Mouse (Mus musculus): ENCODE data around the gene Gnb3.

Gnb3 gene

GRCm38 (mm10) chr6:124840241-124841167 is at the start of gene Gnb3:
TSS of gene Gnb3 (minus strand) at chr6:124840275.
- no peak for DNase-seq (ENCODE audit: low spot score)

- no peak for DNase-seq (ENCODE audit: low spot score)
Observed at GRCm38 (mm10) chr6:124888555-124889125, 48.6 kb upstream of the Gnb3 start.

- DNase-seq (ENCODE audit: low spot score), result no peak
Observed at GRCm38 (mm10) chr6:124887986-124888385, 47.9 kb upstream of the Gnb3 start, which contains the start of gene Cd4. TSS of gene Cd4 (minus strand) at chr6:124888221.

DNA sequence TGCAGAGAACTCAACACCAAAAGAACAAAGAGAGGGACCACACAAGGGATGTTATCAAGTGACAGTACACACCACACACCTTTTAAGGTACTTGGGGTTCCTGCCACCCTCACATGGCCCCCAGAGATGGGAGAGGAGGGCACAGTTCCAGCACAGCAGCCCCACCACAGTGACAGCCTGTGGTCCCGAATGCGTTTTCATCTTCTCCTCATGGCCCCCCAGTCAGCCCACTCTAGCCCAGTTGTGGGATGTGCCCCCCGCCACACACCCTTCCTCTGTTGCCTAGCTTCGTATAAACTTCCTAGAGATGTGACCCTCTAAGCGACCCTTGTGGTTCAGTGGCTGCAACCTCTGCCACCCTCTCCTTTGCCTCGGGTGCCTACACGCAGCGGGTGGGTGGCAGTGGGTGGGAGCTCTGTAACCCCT is 45.9 kb upstream of the Gnb3 start:
- no peak for DNase-seq (ENCODE audit: low spot score)

DNA sequence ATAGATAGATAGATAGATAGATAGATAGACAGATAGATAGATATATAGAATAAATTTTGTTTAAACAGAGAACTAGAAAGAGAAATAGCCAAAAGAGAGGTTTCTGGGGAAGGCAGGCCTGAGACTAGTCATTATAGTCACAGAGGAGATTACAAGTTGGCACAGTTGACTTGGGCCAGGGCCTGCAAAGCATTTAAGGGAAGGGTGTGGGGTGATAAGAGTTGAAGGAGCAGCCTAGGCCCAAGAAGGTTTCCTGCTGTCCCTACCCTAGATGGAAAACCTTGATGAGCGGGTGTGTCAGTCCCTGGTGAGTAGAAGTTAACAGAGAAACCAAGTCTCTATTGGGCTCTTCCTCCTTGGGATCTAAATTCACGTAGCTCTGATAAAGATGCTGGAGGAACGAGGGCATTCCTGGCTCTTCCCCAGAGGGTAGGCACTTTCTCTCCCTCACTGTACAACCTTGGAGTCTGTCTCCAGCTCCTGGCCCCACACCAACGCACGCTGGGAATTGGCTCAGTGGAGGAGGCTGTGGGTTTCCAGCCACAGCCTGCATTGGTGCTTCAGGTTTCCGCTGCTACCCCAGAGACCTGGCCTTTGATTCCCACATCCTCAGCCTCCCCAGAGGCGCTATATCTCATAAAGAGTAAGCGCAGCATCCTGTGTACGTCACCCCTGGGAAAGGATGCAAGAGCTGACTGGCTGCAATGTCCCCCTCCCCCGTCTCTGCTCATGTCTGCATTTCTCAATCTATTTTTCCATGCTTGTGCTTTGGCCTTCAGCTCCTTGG is 44.8 kb upstream of the Gnb3 start:
- DNase-seq (ENCODE audit: low spot score), result no peak

DNA sequence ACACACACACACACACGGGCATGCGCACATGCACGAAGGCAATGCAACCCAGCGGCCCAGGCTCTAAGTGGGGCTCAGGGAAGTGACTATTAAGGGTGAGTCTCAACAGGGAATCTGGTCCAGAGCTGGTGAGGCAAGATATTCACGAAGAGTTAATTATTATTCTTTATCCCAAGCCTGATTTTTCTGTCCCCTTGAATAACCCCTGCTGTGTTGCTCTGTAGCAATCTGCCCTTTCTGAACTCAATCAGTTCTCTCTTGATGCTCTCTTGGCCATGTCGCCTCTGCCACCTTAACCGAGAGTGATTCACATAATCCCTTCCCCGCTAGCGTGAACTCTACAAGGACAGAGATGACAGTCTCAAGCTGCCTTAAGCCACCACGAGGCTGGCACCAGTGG is 43.3 kb upstream of the Gnb3 start:
- no peak for DNase-seq (ENCODE audit: low spot score)

- DNase-seq (ENCODE audit: low spot score), result no peak
Observed at GRCm38 (mm10) chr6:124881821-124882220, 41.7 kb upstream of the Gnb3 start.

DNA sequence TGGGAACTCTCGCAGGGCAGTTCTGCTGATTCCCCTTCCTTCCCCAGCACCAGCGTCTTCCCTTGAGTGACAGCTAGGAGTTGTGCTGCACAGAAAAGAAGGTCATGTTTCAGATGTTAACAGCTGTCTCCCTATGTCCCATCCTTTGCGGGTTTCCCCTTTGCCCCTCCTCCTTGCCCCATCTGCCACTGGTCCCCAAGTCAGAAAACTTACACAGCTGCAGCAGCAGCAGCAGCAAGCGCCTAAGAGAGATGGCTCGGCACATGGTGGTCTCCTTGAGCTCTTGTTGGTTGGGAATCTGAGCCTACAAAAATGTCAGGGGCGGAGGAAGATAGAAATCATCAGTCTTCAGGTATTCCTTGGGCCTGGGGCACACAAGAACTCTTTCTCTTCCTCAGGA is 39.3 kb upstream of the Gnb3 start:
- DNase-seq (ENCODE audit: low spot score), result no peak

DNA sequence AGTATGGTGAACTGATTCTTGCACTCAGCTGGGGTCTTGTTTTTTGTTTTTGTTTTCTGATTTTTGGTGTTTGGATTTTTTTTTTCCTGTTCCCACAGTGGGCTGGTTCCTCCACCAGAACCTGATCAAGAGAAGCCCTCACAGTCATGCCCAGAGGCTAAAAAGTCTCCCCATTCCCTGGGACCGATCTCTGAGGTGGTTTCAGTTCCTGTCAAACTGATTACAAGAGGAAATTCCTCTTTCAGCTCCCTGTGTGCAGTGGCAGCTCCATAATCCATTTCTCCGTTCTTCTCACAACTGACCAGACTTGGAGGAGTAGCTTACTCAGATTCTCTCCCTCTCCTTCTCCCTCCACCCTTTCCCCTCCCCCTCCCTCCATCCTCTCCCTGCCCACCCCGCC is 34.3 kb upstream of the Gnb3 start:
- no peak for DNase-seq (ENCODE audit: low spot score)

GRCm38 (mm10) chr6:124866560-124866959 is 26.5 kb upstream of the Gnb3 start:
- no peak for DNase-seq (ENCODE audit: low spot score)

DNA sequence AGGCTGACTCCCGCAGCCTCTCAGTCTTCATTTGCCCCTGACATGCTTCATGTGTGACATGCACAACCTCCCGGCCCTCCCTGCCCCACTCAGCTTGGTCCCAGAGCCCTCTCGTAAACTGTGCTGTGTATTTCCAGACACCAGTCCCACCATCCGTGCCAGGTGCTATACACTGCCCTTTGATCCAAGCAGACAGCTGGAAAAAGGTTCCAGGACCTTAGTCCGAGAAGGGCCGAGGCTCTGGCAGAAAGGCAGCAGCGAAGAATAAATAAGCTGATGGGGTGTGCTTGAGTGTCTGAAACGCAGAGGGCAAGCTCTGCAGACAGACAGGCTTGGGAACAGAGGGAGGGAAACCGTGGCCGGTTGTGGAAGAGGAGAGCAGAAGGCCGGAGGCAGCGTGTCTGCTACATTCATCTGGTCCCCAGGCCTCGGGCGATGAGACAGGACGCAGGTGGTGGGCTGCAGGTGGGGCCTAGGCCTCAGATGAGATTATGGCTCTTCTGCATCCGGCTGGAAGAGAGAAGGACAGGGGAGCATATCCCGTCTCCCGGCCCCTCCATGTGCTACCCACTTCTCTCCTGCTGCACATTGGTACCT is 25.8 kb upstream of the Gnb3 start:
- DNase-seq (ENCODE audit: low spot score), result no peak

- peak; percentile 50 for DNase-seq (ENCODE audit: low spot score)
Observed at GRCm38 (mm10) chr6:124863658-124864298, 23.7 kb upstream of the Gnb3 start, which contains the start of gene Gpr162. TSS of gene Gpr162 (minus strand) at chr6:124863983.

DNA sequence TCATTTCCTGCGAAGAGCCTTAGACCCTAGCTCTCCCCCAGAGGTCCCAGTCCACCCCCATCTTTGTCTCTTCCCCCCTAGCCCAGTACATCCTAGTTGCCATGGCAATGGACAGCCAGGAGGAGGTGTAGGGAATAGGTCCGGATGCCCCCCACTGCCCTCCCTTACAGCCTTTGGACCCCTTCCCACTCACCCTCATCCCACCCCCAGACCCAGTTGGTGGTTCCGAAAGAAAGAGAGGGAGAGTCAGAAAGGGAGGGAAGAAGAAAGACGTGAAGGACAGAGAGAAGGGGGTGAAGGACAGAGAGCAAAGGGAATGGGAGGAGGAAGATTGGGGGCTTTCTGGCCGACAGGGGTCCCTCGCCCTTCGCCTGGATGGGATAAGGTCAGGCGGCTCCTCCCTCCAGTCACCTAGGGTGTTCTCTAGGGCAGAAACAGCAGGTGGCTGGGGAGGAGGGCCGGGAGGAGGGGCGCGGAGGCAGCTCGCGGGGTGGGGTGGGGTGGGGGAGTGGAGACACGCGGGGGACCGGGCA is 23.1 kb upstream of the Gnb3 start:
- DNase-seq (ENCODE audit: low spot score), result no peak

- DNase-seq (ENCODE audit: low spot score), result no peak
Observed at GRCm38 (mm10) chr6:124862406-124863124, 22.5 kb upstream of the Gnb3 start.

- DNase-seq (ENCODE audit: low spot score), result no peak
Observed at GRCm38 (mm10) chr6:124861802-124862201, 21.7 kb upstream of the Gnb3 start.

- DNase-seq (ENCODE audit: low spot score), result no peak
Observed at GRCm38 (mm10) chr6:124861266-124861665, 21.2 kb upstream of the Gnb3 start.

- no peak for DNase-seq (ENCODE audit: low spot score)
Observed at GRCm38 (mm10) chr6:124860511-124860910, 20.4 kb upstream of the Gnb3 start.

GRCm38 (mm10) chr6:124859725-124860124 is 19.6 kb upstream of the Gnb3 start:
- DNase-seq (ENCODE audit: low spot score), result peak; percentile 89

DNA sequence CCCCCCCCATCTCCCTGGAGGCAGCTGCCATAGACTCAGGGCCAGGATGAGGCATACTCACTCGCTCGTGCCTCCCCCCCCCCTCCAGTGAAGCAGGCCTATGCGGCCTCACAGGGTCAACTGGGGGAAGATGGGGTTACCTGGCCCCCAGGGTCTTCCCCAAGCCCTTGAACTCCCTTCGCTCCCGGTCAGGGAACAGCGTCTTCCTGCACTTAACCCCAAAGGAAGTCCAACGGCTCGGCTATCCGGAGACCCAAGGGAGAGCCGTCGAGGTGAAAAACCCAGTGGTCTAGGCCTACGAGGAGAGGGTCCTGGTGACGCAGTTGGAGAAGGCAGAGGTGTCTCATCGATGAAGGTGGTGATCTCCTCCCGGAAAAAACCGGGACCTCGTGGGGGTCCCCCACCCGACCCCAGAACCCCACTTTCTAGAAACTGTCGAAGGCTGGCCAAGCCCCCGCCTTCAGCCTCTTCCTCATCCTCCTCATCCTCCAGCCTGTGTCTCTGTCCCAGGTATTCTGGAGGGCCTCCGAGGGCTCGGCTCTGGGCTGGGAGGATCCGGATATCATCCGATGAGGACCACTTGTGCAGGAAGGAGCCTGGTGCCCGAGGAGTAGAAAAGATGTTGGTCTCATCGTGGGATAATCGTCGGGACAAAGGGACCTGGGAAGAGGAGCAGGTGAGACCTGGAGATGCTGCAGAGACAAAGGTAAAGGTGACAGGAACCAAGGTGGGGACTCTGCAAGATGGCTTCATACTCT is 18.7 kb upstream of the Gnb3 start:
- DNase-seq (ENCODE audit: low spot score), result no peak
